Mouse (Mus musculus) neural tube, embryonic 14.5 days (tissue): ENCODE measurements around the gene Gm17428. TPM values are rescaled to one million over a fixed set of nuclear protein-coding genes. Genes with fewer than 3 reads are reported as not detected.
A peak's percentile ranks its signal among the peaks of the same experiment; 100 is the strongest.

Experiments used
- ATAC-seq: fragments of 200-750 bp; cut with Nextera tagmentation; 2 replicates; pipeline ENCODE4 v1.8.0; 2017; ENCODE audit warnings: low read depth, mild to moderate bottlenecking, moderate TSS enrichment, moderate library complexity
- H3K27ac ChIP-seq: fragments of 300-500 bp; sonication (generic); 2 replicates; pipeline ENCODE4 v1.5.1; 2014; ENCODE audit warnings: low read depth, mild to moderate bottlenecking, control low read depth, low read length, moderate library complexity, mixed read lengths
- H3K27me3 ChIP-seq: fragments of 300-500 bp; sonication (generic); 2 replicates; pipeline ENCODE4 v1.6.1; 2014; ENCODE audit warnings: low read length; ENCODE audit not compliant: control insufficient read depth, insufficient read depth
- H3K36me3 ChIP-seq: fragments of 300-500 bp; sonication (generic); 2 replicates; pipeline ENCODE4 v1.6.1; 2014; ENCODE audit warnings: low read length, mixed read lengths; ENCODE audit not compliant: control insufficient read depth, insufficient read depth
- H3K4me1 ChIP-seq: fragments of 300-500 bp; sonication (generic); 2 replicates; pipeline ENCODE4 v1.6.1; 2014; ENCODE audit warnings: low read length; ENCODE audit not compliant: control insufficient read depth, insufficient read depth
- H3K4me2 ChIP-seq: fragments of 300-500 bp; sonication (generic); 2 replicates; pipeline ENCODE4 v1.6.1; 2014; ENCODE audit warnings: mild to moderate bottlenecking, low read depth, low read length, control low read depth
- H3K4me3 ChIP-seq: fragments of 300-500 bp; sonication (generic); 2 replicates; pipeline ENCODE4 v1.5.1; 2014; ENCODE audit warnings: low read depth, low read length, control low read depth, mixed read lengths
- H3K9ac ChIP-seq: fragments of 300-500 bp; sonication (generic); replicated peaks from 2 replicates; pipeline ENCODE4 v1.6.1; 2014; ENCODE audit warnings: low read depth, mild to moderate bottlenecking, control low read depth, low read length, mixed read lengths
- H3K9me3 ChIP-seq: fragments of 300-500 bp; sonication (generic); 2 replicates; pipeline ENCODE4 v1.6.1; 2016; ENCODE audit warnings: low read length; ENCODE audit not compliant: control insufficient read depth
- WGBS: fragments of 180-500 bp; shearing (Covaris S2); extraction: QIAGEN DNeasy Blood & Tissue Kit; methylation state at CpG from one replicate; pipeline ENCODE4 v1.1.7; 2014; 5-methylcytosine and 5-hydroxymethylcytosine counted together
- polyA plus RNA-seq: library from polyadenylated mRNA; unstranded; fragments of >200 nt; fragmentation: Nextera tagmentation; extraction: Ambion mirVana; gene quantifications from 2 replicates; pipeline ENCODE4 v1.2.1, GENCODE M21; 2014

Gene Gm17428
- polyA plus RNA-seq: not detected in 2 replicates

DNA sequence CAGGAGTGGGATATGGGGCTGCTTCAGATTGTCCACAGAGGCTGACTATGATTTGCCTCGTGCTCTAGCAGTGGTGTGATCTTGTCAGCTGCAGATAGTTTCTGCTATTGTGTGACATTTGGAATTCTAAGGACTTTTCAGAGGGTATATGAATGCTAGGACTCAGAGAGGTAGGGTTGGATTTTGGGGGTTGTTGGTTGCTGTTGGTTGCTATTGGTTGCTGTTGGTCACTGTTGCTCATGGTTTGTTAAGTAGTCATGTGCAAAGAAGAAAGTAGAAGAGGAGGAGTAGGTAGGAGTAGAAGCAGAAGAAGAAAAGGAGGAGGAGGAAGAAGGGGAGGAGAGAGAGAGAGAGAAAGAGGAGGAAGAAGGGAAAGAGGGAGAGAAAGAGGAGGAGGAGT is at the start of gene Gm17428:
Gm17428 (plus strand) TSS at position 301 of the 400 bp plus-strand sequence.
- 73% methylated on average over 1 of the region's 1 CpGs for WGBS
- ATAC-seq: no peak
- Histone ChIP-seq H3K36me3 (no peaks in the 10 kb centered on the region), H3K27me3 (no peaks in the 10 kb centered on the region), H3K4me2 (no peak within 1 kb of the TSS), H3K4me3 (no peak within 1 kb of the TSS), H3K9me3 (no peaks in the 10 kb centered on the region), H3K27ac (no peak within 1 kb of the TSS), H3K9ac (no peak within 1 kb of the TSS), H3K4me1 (peaks cover 7% of the 10 kb centered on the region; the same call in 1 of the 2 replicates)

DNA sequence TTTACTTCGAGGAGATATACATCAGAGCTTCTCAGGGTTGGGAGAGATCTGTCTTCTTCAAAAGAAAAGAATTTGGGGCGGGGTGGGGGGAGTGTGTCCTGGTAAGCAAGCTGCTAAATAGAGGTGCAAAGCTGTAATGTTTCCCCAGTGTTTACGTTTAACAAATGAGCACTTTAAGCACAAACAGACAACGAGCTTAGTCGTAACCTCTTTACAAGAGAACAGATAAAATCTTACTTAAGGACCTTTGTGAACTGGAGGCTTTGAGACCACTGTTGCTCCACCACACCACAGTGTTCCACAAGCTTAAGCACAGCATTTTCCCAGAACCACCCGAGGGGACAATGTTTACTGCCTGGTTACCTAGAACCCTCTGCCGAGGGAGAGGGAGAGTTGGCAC is 49.4 kb upstream of the Gm17428 start:
- Histone ChIP-seq H3K9me3 (no peaks in the 10 kb centered on the region), H3K4me1 (peaks cover 8% of the 10 kb centered on the region; the same call in 1 of the 2 replicates), H3K27ac (peak overlapping the region; percentile 52), H3K36me3 (no peaks in the 10 kb centered on the region), H3K27me3 (no peaks in the 10 kb centered on the region), H3K4me3 (peak overlapping the region; percentile 44; the same call in 1 of the 2 replicates), H3K4me2 (peak overlapping the region; percentile 98), H3K9ac (no peak overlapping the region)
- ATAC-seq: no peak
- WGBS: 15% methylated on average over 7 of the region's 7 CpGs

DNA sequence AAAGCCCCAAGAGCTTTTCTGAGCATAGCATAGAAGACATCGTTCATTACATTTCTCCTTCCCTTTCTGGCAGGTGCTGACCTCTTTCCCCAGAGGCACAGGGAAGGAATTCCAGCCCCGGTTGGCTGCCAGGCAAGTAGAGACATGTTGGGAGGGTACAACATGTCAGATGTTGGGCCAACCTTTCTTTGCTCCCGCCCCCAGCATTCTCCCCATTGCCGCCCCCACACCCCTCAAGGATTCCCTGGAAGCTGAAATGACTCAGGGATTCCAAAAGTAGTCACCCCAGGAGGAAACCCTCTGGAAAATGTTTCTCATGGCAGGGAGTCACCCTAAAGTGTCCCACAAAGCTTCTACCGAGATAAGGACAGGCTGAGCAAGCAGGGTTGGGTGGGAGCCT is 46.9 kb upstream of the Gm17428 start:
- ATAC-seq: no peak
- H3K36me3 ChIP-seq: no peaks in the 10 kb centered on the region
- H3K9me3 ChIP-seq: no peaks in the 10 kb centered on the region
- peaks cover 8% of the 10 kb centered on the region; the same call in 1 of the 2 replicates for H3K4me1 ChIP-seq
- no peaks in the 10 kb centered on the region for H3K27me3 ChIP-seq
- 79% methylated on average over 5 of the region's 5 CpGs for WGBS
- no peak overlapping the region for H3K4me3 ChIP-seq
- H3K4me2 ChIP-seq: no peak overlapping the region
- no peak overlapping the region for H3K27ac ChIP-seq
- H3K9ac ChIP-seq: no peak overlapping the region

DNA sequence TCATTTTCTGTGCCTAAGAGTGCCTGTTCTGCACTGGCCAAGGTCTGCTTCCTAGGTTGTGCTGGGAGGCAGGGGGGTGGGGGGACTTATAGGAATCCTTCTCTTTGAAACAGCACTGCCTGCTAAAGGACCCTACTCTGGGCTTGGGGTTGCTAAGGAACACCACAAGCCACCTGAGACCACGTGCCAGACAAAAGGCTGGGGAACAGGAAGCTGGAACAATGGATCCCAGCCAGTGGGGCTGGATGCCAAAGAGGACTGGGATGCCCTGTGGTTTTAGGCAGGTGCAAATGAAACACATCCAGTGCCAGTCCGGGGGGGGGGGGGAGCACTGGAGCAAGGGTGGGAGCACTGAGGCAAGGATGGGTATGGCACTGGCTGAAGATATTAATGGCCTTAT is 46.3 kb upstream of the Gm17428 start:
- no peaks in the 10 kb centered on the region for H3K9me3 ChIP-seq
- no peaks in the 10 kb centered on the region for H3K27me3 ChIP-seq
- no peak overlapping the region for H3K4me2 ChIP-seq
- H3K27ac ChIP-seq: no peak overlapping the region
- WGBS: 14% methylated on average over 2 of the region's 2 CpGs
- H3K4me3 ChIP-seq: no peak overlapping the region
- H3K4me1 ChIP-seq: peaks cover 4% of the 10 kb centered on the region; the same call in 1 of the 2 replicates
- no peak overlapping the region for H3K9ac ChIP-seq
- no peak for ATAC-seq
- H3K36me3 ChIP-seq: no peaks in the 10 kb centered on the region

DNA sequence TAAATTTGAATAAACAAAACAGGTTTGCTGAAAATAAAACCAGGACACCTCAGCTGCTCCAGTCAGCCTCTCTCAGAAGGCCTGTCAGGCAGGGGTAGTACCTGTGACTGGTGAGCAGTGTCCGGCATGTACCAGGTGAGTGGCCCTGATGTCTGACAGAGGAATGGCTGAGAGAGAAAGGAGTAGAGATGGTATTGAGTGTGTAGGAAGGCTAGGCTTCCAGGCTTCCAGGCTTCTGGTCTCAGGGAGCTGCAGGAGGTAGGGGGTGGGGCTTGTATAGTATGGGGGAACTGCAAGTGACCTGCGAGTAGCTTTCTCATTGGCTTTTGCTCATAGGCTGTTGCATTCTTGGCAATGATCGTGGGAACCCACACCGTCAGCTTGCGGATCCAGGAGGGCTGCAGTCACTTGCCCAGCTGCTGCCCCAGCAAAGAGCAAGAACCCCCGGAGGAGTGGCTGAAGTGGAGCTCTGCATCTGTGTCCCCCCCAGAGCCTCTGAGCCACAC is 44.0 kb upstream of the Gm17428 start, which contains the start of gene Il25:
Il25 (plus strand) TSS at position 51 of the 506 bp plus-strand sequence.
- Histone ChIP-seq H3K36me3 (no peaks in the 10 kb centered on the region), H3K27me3 (no peaks in the 10 kb centered on the region), H3K27ac (no peak within 1 kb of the TSS), H3K9ac (no peak within 1 kb of the TSS), H3K4me3 (no peak within 1 kb of the TSS), H3K4me1 (0 out of 2 replicates have a peak, but pooled peaks cover 7% of the 10 kb centered on the region), H3K9me3 (no peaks in the 10 kb centered on the region), H3K4me2 (no peak within 1 kb of the TSS)
- ATAC-seq: peak; percentile 38; the same call in 1 of the 2 replicates
- WGBS: 22% methylated on average over 6 of the region's 6 CpGs

DNA sequence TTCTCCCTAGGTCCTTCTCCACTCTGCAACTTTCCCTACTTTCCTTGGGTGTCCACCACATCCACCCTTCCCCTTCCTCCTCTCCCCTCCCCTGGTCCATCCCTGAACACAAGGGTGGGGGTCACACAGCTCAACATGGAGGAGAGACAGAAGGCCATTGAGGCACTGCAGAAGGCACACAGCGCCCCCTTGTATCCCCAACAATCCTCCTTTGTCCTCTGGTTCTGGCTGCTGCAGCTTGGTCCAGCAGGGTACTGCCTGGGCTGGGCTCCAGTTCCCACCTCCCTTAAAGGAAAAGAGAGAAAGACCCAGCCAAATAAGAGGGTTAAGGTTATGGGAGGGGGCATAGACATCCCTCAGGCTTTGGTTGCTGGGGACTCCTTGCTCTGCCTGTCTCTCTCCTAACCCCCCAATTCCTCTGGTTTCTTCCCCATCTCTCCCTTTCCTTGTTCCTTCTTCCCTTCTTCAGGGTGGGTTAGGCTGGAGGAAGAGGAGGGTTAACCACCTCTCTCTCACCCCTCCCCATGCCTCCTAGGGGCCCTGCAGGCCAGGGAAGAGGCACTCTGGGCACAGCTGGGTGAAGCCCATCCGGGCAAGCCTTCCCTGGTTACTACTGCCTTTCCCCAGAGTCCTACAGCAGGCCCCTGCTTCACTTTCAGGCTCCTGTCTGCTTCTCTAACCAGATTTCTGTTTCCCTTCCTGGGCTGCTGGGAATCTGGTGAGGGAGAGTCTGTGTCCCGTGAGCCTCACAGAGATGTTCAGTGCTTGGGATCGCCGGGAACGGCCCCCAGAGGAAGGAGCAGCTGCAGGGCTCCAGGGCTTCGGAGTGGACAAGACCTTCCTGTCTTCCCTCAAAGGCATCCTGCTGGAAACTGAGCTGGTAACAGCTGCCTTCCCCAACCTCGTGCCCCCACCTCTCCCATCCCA is 40.6 kb upstream of the Gm17428 start, which contains the start of gene Cmtm5:
Cmtm5 (plus strand) TSS at position 358 of the 927 bp plus-strand sequence.
- Histone ChIP-seq H3K4me3 (no peak within 1 kb of the TSS), H3K4me1 (0 out of 2 replicates have a peak, but pooled peaks cover 7% of the 10 kb centered on the region), H3K9ac (0 out of 2 replicates have a peak within 1 kb of the TSS, but pooled peaks have one; percentile 21), H3K9me3 (no peaks in the 10 kb centered on the region), H3K27me3 (no peaks in the 10 kb centered on the region), H3K27ac (peak within 1 kb of the TSS; percentile 55), H3K36me3 (no peaks in the 10 kb centered on the region), H3K4me2 (peak within 1 kb of the TSS; percentile 8; the same call in 1 of the 2 replicates)
- peak; percentile 39; the same call in 1 of the 2 replicates for ATAC-seq
- WGBS: 20% methylated on average over 8 of the region's 8 CpGs

DNA sequence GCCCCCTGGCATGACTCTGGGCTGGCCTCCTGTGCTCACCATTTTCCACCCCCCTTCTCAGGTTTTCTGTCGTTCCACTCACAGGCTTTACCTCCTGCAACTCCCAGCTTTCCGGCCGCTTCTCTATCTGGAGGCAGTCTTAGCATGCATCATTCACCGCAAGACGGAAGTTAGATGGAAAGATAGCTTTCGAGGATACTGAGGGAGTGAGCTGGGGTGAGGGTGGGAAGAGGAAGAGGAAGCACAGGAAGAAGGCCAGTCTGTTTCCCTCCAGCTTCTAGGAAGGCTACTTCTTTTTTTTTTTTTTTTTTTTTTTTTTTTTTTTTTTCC is 39.9 kb upstream of the Gm17428 start:
- H3K4me3 ChIP-seq: no peak overlapping the region

DNA sequence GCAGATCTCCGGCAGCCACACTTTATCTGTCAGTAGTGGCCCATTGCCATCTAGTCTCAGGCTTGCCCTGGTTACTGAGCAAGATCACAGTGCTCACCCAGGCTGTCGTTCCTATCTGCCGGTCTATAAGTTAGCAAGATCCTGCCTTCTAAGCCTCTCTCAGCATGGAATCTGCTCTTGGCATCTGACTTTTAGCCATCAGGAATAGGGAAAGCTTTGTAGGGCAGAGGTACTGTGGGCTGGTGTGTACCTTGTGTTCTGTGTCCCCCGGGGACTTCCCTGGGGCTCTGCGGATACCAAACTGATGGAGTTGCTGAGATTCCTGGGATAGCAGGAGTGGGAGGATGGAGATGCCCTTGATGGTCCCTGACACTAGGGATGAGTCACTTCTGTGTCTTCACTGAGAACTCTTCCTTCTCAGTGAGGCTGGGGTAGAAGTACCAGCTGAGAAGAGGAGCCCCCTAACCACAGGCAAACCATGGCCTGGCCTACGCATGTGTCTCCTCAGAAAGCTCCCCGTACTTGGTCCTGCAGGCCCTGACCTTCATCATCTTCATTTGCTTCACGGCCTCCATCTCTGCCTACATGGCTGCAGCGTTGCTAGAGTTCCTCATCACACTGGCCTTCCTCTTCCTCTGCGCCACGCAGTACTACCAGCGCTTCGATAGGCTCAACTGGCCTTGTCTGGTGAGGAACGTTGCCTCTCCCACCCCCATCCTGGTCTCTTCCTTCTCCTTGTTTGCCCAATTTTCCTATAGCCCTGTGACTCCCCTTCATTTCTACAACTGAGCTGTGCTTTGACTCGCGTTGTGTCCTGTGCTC is 39.2 kb upstream of the Gm17428 start:
- H3K4me2 ChIP-seq: no peak overlapping the region
- ATAC-seq: no peak
- H3K4me1 ChIP-seq: 0 out of 2 replicates have a peak, but pooled peaks cover 7% of the 10 kb centered on the region
- H3K27ac ChIP-seq: no peak overlapping the region
- no peak overlapping the region for H3K9ac ChIP-seq
- WGBS: 90% methylated on average over 16 of the region's 16 CpGs
- no peaks in the 10 kb centered on the region for H3K27me3 ChIP-seq
- no peaks in the 10 kb centered on the region for H3K36me3 ChIP-seq
- H3K4me3 ChIP-seq: no peak overlapping the region
- no peaks in the 10 kb centered on the region for H3K9me3 ChIP-seq

More for the DNA sequence above, 39.9 kb upstream of the Gm17428 start:
- peak overlapping the region; percentile 8; the same call in 1 of the 2 replicates for H3K4me2 ChIP-seq
- peak overlapping the region; percentile 55 for H3K27ac ChIP-seq
- no peaks in the 10 kb centered on the region for H3K36me3 ChIP-seq
- H3K9me3 ChIP-seq: no peaks in the 10 kb centered on the region
- WGBS: 68% methylated on average over 6 of the region's 6 CpGs
- 0 out of 2 replicates have a peak, but pooled peaks cover 7% of the 10 kb centered on the region for H3K4me1 ChIP-seq
- ATAC-seq: no peak
- H3K9ac ChIP-seq: no peak overlapping the region
- no peaks in the 10 kb centered on the region for H3K27me3 ChIP-seq
